Mouse (Mus musculus): ENCODE results near the gene Exd2.

- peak; percentile 49 for TF ChIP-seq CTCF (IDR thresholded peaks at IDR 0.05; ENCODE audit: extremely low read depth, insufficient read depth, low read length)
- TF ChIP-seq POLR2A (IDR thresholded peaks at IDR 0.05; ENCODE audit: extremely low read depth, insufficient read depth, low read length), result 0 out of 2 replicates have a peak, but pooled peaks have one; percentile 6
Measured at GRCm38 (mm10) chr12:80519621-80520332, 56.9 kb downstream of the Exd2 start.

Data from cortical plate, adult 2 months (tissue).